Mouse (Mus musculus) forebrain, embryonic 14.5 days (tissue): ENCODE measurements around the gene Lig4. TPM values are rescaled to one million over a fixed set of nuclear protein-coding genes. Genes with fewer than 3 reads are reported as not detected.

Source experiments
- ATAC-seq: fragments of 200-750 bp; cut with Nextera tagmentation; 2 replicates; pipeline ENCODE4 v1.8.0; 2017; ENCODE audit warnings: mild to moderate bottlenecking, moderate library complexity
- DNase-seq: peaks from one replicate; pipeline ENCODE4 v3.0.0-alpha.2; 2015; ENCODE audit warnings: low spot score
- H3K27ac ChIP-seq: fragments of 300-500 bp; sonication (generic); 2 replicates; pipeline ENCODE4 v1.5.1; 2014; ENCODE audit warnings: low read depth, mild to moderate bottlenecking, control low read depth, low read length, moderate library complexity
- H3K27me3 ChIP-seq: fragments of 300-500 bp; sonication (generic); replicated peaks from 2 replicates; pipeline ENCODE4 v1.6.1; 2014; ENCODE audit warnings: low read length, control low read depth, mixed read lengths; ENCODE audit not compliant: control insufficient read depth, insufficient read depth
- H3K36me3 ChIP-seq: fragments of 300-500 bp; sonication (generic); 2 replicates; pipeline ENCODE4 v1.6.1; 2014; ENCODE audit warnings: low read length, control low read depth; ENCODE audit not compliant: control insufficient read depth, insufficient read depth
- H3K4me1 ChIP-seq: fragments of 300-500 bp; sonication (generic); 2 replicates; pipeline ENCODE4 v1.6.1; 2014; ENCODE audit warnings: antibody characterized with exemption, low read length, control low read depth; ENCODE audit not compliant: control insufficient read depth, insufficient read depth
- H3K4me2 ChIP-seq: fragments of 300-500 bp; sonication (generic); 2 replicates; pipeline ENCODE4 v1.6.1; 2014; ENCODE audit warnings: mild to moderate bottlenecking, control low read depth, low read length
- H3K4me3 ChIP-seq: fragments of 300-500 bp; sonication (generic); 2 replicates; pipeline ENCODE4 v1.5.1; 2014; ENCODE audit warnings: low read depth, low read length, control low read depth
- H3K9ac ChIP-seq: fragments of 300-500 bp; sonication (generic); 2 replicates; pipeline ENCODE4 v1.6.1; 2014; ENCODE audit warnings: mild to moderate bottlenecking, low read length, control low read depth, moderate library complexity
- H3K9me3 ChIP-seq: fragments of 300-500 bp; sonication (generic); replicated peaks from 2 replicates; pipeline ENCODE4 v1.6.1; 2016; ENCODE audit warnings: low read length, control low read depth, mixed read lengths; ENCODE audit not compliant: control insufficient read depth
- WGBS: fragments of 180-500 bp; shearing (Covaris S2); extraction: QIAGEN DNeasy Blood & Tissue Kit; methylation state at CpG from one replicate; pipeline ENCODE4 v1.1.7; 2014; 5-methylcytosine and 5-hydroxymethylcytosine counted together
- polyA plus RNA-seq: library from polyadenylated mRNA; unstranded; fragments of >200 nt; fragmentation: Nextera tagmentation; extraction: Ambion mirVana; gene quantifications from 2 replicates; pipeline ENCODE4 v1.2.1, GENCODE M21; 2014

Gene Lig4
- 10.7 and 12.7 TPM in 2 replicates for polyA plus RNA-seq

GRCm38 (mm10) chr8:9977573-9978314, at the start of gene Lig4, which contains the start of gene Abhd13:
TSS of gene Lig4 (minus strand) at chr8:9977686.
TSS of gene Abhd13 (plus strand) at chr8:9977707.
- Histone ChIP-seq H3K4me1 (peaks cover 27% of the 10 kb centered on the region), H3K4me3 (peak within 1 kb of the TSS; percentile 93), H3K4me2 (peak within 1 kb of the TSS; percentile 84), H3K9me3 (no peaks in the 10 kb centered on the region), H3K36me3 (peaks cover 5% of the 10 kb centered on the region), H3K9ac (peak within 1 kb of the TSS; percentile 93), H3K27me3 (no peaks in the 10 kb centered on the region), H3K27ac (peak within 1 kb of the TSS; percentile 75)
- WGBS, result under 1% methylated on average over 67 of the region's 68 CpGs
- peak; percentile 68 for ATAC-seq
- peak; percentile 97 for DNase-seq

- Histone ChIP-seq H3K36me3 (no peaks in the 10 kb centered on the region), H3K4me2 (no peak overlapping the region), H3K4me3 (no peak overlapping the region), H3K27me3 (no peaks in the 10 kb centered on the region), H3K4me1 (peaks cover 6% of the 10 kb centered on the region), H3K9me3 (no peaks in the 10 kb centered on the region), H3K9ac (no peak overlapping the region), H3K27ac (no peak overlapping the region)
- ATAC-seq, result no peak; the same call in 1 of the 2 replicates
- DNase-seq, result peak; percentile 84
- WGBS, result 36% methylated on average over 3 of the region's 3 CpGs
Measured at GRCm38 (mm10) chr8:10017231-10017630, 39.7 kb upstream of the Lig4 start.

GRCm38 (mm10) chr8:10016252-10016651, 38.8 kb upstream of the Lig4 start:
- no peaks in the 10 kb centered on the region for H3K27me3 ChIP-seq
- H3K4me3 ChIP-seq, result no peak overlapping the region
- H3K27ac ChIP-seq, result no peak overlapping the region
- no peak for ATAC-seq
- H3K4me1 ChIP-seq, result peaks cover 6% of the 10 kb centered on the region
- DNase-seq, result no peak
- no peak overlapping the region for H3K4me2 ChIP-seq
- H3K9me3 ChIP-seq, result no peaks in the 10 kb centered on the region
- H3K36me3 ChIP-seq, result no peaks in the 10 kb centered on the region
- 84% methylated on average over 1 of the region's 1 CpGs for WGBS
- no peak overlapping the region for H3K9ac ChIP-seq

GRCm38 (mm10) chr8:10007660-10008028, 30.2 kb upstream of the Lig4 start:
- no peak for DNase-seq
- WGBS, result 38% methylated on average over 6 of the region's 6 CpGs
- peak overlapping the region; percentile 39 for H3K4me3 ChIP-seq
- peak overlapping the region; percentile 78 for H3K4me2 ChIP-seq
- no peaks in the 10 kb centered on the region for H3K9me3 ChIP-seq
- no peak overlapping the region for H3K27ac ChIP-seq
- peak; percentile 10; the same call in 1 of the 2 replicates for ATAC-seq
- peak overlapping the region; percentile 58; the same call in 1 of the 2 replicates for H3K9ac ChIP-seq
- no peaks in the 10 kb centered on the region for H3K36me3 ChIP-seq
- H3K27me3 ChIP-seq, result no peaks in the 10 kb centered on the region
- no peaks in the 10 kb centered on the region for H3K4me1 ChIP-seq

- Histone ChIP-seq H3K9ac (peak overlapping the region; percentile 58), H3K27me3 (no peaks in the 10 kb centered on the region), H3K9me3 (no peaks in the 10 kb centered on the region), H3K4me2 (peak overlapping the region; percentile 78), H3K36me3 (no peaks in the 10 kb centered on the region), H3K27ac (no peak overlapping the region), H3K4me3 (peak overlapping the region; percentile 39), H3K4me1 (no peaks in the 10 kb centered on the region)
- WGBS, result 3% methylated on average over 29 of the region's 29 CpGs
- DNase-seq, result peak; percentile 73
- ATAC-seq, result peak; percentile 82
Measured at GRCm38 (mm10) chr8:10006986-10007659, 29.6 kb upstream of the Lig4 start.

GRCm38 (mm10) chr8:10006156-10006985, 28.9 kb upstream of the Lig4 start, which contains the start of gene Tnfsf13b:
TSS of gene Tnfsf13b (plus strand) at chr8:10006467.
- no peaks in the 10 kb centered on the region for H3K36me3 ChIP-seq
- DNase-seq (no peak), ATAC-seq (no peak)
- H3K27me3 ChIP-seq, result no peaks in the 10 kb centered on the region
- H3K9me3 ChIP-seq, result no peaks in the 10 kb centered on the region
- H3K4me3 ChIP-seq, result peak within 1 kb of the TSS; percentile 39
- H3K4me2 ChIP-seq, result peak within 1 kb of the TSS; percentile 78
- peak within 1 kb of the TSS; percentile 58 for H3K9ac ChIP-seq
- WGBS, result 82% methylated on average over 16 of the region's 16 CpGs
- no peaks in the 10 kb centered on the region for H3K4me1 ChIP-seq
- no peak within 1 kb of the TSS for H3K27ac ChIP-seq

- WGBS, result 83% methylated on average over 7 of the region's 7 CpGs
- H3K4me1 ChIP-seq, result no peaks in the 10 kb centered on the region
- no peak overlapping the region for H3K27ac ChIP-seq
- H3K4me3 ChIP-seq, result no peak overlapping the region
- H3K9ac ChIP-seq, result no peak overlapping the region
- H3K9me3 ChIP-seq, result no peaks in the 10 kb centered on the region
- H3K36me3 ChIP-seq, result no peaks in the 10 kb centered on the region
- DNase-seq, result no peak
- H3K27me3 ChIP-seq, result no peaks in the 10 kb centered on the region
- H3K4me2 ChIP-seq, result no peak overlapping the region
- ATAC-seq, result no peak
Measured at GRCm38 (mm10) chr8:10004115-10004514, 26.6 kb upstream of the Lig4 start.

GRCm38 (mm10) chr8:9980188-9980587, 2.7 kb upstream of the Lig4 start:
- Histone ChIP-seq H3K4me1 (peaks cover 24% of the 10 kb centered on the region), H3K27ac (no peak overlapping the region), H3K4me3 (no peak overlapping the region), H3K9ac (no peak overlapping the region), H3K4me2 (no peak overlapping the region), H3K36me3 (no peaks in the 10 kb centered on the region; the same call in 1 of the 2 replicates), H3K9me3 (no peaks in the 10 kb centered on the region), H3K27me3 (no peaks in the 10 kb centered on the region)
- DNase-seq, result no peak
- no peak for ATAC-seq
